Mouse (Mus musculus): ENCODE measurements around the gene Ano6.

The Ano6 gene

DNA sequence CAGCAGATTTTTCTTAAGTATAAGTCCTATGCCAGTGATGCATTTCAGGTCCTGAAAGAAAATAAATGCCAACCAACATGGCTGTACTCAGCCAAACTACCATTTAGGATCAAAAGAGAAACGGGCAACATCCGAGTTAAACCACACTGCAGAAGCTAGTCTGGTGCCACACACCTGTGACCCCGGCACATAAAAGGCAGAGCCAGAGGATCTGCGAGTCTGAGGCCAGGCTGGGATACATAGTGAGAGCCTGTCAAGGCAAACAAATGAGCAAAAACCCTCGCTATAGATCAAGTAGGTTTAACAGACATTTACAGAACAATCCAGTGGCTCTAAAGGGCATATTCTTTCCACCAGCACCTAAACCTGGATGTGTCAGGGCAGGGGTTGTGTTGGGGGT is 190.0 kb downstream of the Ano6 start:
- DNase-seq = peak; percentile 25

DNA sequence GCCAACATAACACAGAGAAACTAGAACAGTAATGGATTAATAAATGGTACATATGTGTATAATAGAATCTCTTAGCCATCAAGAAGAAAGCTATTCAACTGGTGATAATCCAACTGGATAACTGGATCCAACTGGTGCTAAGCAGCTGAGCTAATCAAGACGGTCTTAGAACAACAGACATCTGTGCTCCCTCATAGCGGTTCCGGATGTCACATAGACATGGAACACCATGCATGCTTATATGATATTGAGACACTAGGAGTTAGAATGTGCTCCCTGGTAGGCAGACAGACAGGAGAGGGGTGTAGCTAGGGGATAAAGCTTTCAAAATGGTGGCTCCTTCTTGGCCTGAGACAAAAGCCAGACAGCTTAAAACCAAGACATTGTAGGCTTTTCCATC is 197.3 kb downstream of the Ano6 start:
- peak; percentile 25 for DNase-seq

DNA sequence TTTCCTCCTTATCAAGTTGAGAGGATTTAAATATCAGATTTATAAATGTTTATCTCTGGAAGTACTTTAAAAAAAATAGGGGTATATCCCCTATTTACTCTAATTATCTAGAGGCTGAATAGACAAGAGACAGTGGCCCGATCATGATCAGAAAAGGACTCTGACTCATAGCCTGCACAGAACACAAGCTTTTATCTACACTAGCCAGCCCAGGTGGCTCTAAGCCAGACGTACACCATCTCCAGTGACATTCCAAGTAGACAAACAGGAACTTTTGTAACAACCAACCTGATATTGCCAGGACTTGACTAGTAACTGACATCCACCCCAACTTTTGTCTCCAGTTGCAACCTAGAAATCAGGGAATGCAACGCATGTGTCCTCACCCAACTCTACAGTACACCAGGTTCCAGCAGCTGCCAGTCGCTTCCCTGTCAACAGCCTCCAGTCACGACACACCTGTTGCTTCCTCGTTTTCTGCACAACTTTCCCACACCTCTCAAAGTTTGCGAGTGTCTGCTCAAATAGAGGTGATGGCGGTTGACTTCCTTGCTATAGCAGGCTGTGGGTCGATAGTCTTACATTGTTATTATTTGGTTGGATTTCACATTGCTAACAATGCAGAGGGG is 199.0 kb downstream of the Ano6 start:
- DNase-seq = peak; percentile 78

DNA sequence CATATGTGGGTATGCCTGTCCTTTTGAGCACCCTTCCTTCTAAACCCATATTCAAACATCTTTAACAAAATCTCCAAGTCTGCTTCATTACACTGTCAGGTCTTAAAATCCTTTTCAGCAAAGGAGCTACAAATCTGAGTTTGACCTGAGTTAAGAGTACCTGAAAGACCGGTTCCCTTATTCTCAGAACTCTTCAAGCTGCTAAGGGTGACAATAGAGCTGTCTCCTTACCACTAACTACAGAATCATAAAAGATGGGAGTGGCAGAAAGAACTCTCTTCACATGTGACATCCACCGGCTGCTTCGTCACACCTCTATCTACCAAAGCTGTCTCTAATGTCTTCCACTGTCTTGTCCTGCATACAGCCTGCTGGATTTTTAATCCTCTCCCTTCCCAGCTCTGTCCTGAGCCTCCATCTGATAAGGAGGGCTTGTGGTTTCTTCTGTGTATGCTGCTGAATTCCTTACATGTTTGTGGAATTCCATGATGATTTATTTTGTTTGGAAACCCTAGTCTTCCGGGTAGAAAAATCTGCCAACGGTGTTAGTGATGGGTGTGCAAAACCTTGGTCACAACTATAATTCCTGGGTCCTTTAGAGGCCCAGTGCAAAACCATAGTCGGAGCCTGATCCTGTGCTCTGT is 212.4 kb downstream of the Ano6 start:
- DNase-seq = peak; percentile 30

DNA sequence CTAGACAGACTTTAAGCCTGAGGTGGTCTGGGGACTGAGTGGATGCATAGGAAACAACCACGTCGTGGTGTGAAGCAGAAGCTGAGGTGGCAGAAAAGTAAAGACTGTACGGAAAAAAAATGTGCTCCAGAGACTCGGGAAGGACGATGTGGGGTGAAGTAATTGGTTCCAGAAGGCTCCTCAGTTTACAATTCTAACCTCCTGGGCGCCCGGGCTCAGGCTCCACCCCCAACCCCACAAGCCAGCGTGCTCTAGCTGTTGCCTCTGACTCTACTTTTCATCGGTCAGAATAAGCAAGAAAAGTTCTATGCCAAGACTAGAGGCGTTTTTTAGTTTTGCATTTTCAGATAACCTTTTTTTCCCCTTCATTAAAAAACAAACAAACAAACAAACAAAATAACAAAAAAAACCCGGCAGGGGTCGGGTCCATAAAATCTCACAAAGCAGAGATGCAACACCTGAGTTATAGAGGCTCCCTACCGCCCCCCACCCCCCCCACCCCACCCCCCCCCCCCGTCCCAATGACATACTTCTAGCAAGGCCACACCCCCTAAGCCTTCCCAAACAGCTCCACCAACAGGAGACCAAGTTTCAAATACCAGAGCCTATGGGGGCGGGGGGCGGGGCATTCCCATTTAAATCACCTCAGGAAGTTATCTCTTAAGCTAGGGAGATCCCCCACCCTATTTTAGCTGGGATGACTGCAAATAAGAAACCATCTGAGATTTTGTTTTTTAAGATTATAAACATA is 221.2 kb downstream of the Ano6 start:
- DNase-seq = no peak

DNA sequence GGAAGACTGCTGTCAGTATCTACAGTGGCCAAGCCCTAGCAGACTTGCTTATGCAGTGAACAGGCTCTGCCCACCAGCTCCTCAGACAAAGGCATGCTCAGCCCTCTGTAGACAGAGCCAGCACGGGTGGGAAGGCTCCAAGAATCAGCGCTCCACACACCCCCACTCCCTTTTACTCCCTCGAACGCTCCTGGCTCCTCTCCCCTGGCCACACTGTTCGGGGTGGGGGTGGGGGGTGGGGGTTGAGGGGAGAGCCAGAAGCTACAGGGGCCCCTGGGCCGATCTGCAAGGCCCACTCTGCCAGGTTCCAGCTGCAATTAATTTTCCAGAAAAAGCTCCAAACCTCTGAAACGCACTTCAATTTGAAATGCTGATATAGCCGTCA is 221.7 kb downstream of the Ano6 start:
- peak; percentile 16 for DNase-seq

DNA sequence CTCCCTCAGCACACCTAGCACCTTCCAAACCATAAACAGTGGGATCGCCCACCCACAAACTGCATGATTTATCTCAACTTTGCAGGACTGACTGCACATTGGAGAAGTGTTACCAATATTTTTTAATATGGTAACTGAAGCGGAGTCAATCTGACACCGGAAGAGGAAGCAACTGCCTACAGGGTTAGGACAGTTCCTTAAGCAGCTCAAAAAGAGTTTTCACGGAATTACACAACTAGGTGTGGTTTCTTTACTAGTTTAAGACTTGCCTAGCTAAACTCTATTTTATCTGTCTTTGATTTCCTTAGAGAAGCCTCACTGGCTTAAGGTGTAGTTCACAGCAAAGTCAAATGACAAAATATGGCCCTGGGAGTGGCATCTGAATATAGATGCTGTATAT is 223.9 kb downstream of the Ano6 start:
- no peak for DNase-seq

DNA sequence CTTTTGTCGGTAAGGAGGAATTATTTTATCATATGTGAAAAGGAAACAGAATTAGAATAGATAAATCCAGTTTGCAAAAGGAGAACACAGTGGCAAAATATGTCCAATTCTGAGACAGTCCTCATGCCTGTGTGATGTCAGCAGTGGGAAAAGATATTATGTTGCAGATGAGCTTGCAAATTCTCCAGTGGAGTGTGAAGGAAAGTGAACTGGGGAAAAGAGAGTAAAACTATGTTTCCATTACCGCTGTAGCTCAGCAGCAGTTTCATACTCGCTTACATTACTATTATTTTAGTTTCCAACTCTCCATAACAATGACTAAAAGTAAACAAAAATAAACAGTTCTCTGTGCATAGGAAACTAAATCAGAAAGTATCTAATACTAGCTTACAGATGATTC is 229.8 kb downstream of the Ano6 start:
- no peak for DNase-seq

DNA sequence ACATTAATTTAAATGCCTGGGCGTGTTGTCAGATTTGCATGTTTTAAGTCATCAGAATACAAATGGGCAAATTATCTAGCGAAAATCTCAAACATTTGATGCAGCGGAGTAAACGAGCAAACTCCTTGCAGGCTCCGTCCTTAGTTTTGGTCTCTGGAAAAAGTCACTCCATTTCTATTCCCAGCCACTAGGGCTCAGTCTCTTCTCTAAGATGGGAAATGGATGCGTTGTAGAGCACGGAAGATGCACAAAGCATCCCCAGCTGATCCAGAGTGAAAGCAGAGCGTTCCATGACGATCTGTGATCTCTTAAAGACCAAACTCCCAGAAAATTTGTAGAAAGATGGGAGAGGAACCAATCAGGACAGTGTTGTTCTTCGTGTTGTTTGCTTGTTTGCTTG is 230.9 kb downstream of the Ano6 start:
- no peak for DNase-seq
